Mouse (Mus musculus) bone marrow, adult 2 months (tissue): Measurements from ENCODE around the gene Tfap4.

Experiments
- CTCF ChIP-seq: fragments of 200-500 bp; IDR thresholded peaks from 2 replicates; pipeline ENCODE4 v1.5.1; 2011; ENCODE audit warnings: low read length, control low read depth; ENCODE audit not compliant: control insufficient read depth, insufficient read depth
- POLR2A ChIP-seq: fragments of 200-500 bp; IDR thresholded peaks from 2 replicates; pipeline ENCODE4 v1.6.1; 2011; ENCODE audit warnings: low read depth, mild to moderate bottlenecking, control low read depth, low read length, borderline replicate concordance; ENCODE audit not compliant: control insufficient read depth

DNA sequence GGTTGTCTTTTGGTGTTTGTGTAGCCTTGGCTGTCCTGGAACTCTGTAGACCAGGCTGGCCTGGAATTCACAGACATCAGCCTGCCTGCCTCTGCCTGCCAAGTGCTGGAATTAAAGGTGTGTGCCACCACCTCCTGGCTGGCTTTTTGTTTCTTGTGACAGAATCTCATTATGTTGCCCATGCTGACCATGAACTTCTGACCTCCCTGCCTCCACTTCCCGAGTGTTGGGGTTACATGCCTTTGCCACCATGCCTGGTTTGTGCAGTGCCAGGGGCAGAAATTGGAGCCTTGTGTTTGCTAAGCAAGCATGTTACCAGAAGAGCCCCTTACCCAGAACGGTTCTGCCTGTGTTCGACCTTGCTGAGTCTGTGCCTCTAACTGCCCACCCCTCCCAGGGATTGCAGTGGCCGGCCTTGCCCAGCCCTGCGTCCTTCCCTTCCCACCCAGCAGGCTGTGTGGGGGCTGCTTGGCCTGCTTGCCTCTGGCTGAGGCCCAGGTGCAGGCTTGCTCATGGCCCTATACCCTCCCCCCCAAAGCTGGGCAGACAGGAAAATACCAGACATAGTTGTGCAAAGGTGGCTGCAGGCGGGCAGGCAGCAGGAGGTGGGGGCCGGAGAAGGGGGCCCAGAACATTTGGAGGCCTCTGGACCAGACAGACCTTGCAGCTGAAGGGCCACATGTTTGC lies 43.3 kb upstream of the Tfap4 start:
- TF ChIP-seq CTCF (no peak), POLR2A (no peak)
